Mouse (Mus musculus): Measurements from ENCODE around the gene Slc25a29.

- TF ChIP-seq CTCF (IDR thresholded peaks at IDR 0.05; ENCODE audit: low read depth, low read length) = no peak
- TF ChIP-seq POLR2A (IDR thresholded peaks at IDR 0.05; ENCODE audit: borderline replicate concordance, low read depth, low read length) = no peak
These were observed 359 bp downstream of the Slc25a29 start for GRCm38 (mm10) chr12:108835208-108835839.
